In genomic region chr15:82402741-82403140, GRCm38 (mm10) we compare ENCODE assay signal across 46 mouse cellular contexts. TPM values are rescaled to one million over a fixed set of nuclear protein-coding genes. Genes with fewer than 3 reads are reported as not detected.
"Had no signal": no experiment of that assay in that cellular context is flagged by ENCODE, and none has a peak within 500 bp of the region (broad histone marks: within the 10 kb centered on the region; RNA-seq: fewer than 3 reads in every experiment).

No protein-coding gene starts in this region.

- H3K4me3 ChIP-seq: limb, embryonic 10.5 days; limb, embryonic 12.5 days; limb, embryonic 13.5 days; limb, embryonic 15.5 days; liver, embryonic 12.5 days; liver, embryonic 13.5 days; liver, embryonic 15.5 days; lung, embryonic 15.5 days; megakaryocyte, embryonic 14.5 days; midbrain, embryonic 10.5 days; midbrain, embryonic 12.5 days; midbrain, embryonic 13.5 days; midbrain, embryonic 15.5 days; myocyte; neural tube, embryonic 12.5 days had no signal

- H3K9me3 ChIP-seq: limb, embryonic 10.5 days; limb, embryonic 12.5 days; limb, embryonic 13.5 days; limb, embryonic 15.5 days; liver, embryonic 12.5 days; liver, embryonic 13.5 days; liver, embryonic 15.5 days; lung, embryonic 15.5 days; megakaryocyte, embryonic 14.5 days; midbrain, embryonic 10.5 days; midbrain, embryonic 12.5 days; midbrain, embryonic 13.5 days; midbrain, embryonic 15.5 days; neural tube, embryonic 12.5 days had no signal

- DNase-seq: left cerebral cortex, postnatal 4 days; liver, embryonic 13.5 days; liver, postnatal 0 days; lung, adult 18-20 months; lung, adult 2 months; lung, embryonic 14.5 days; lung, postnatal 10 days; lung, postnatal 14 days; lung, postnatal 36 days; lung, postnatal 4 days; midbrain, embryonic 14.5 days had no signal

- H3K4me2 ChIP-seq: limb, embryonic 12.5 days; limb, embryonic 13.5 days; limb, embryonic 15.5 days; liver, embryonic 11.5 days; liver, embryonic 12.5 days; liver, embryonic 13.5 days; liver, embryonic 15.5 days; lung, embryonic 14.5 days; lung, embryonic 15.5 days; midbrain, embryonic 11.5 days; midbrain, embryonic 12.5 days; midbrain, embryonic 13.5 days; midbrain, embryonic 15.5 days; neural tube, embryonic 12.5 days had no signal

- H3K27ac ChIP-seq: limb, embryonic 10.5 days; limb, embryonic 12.5 days; limb, embryonic 13.5 days; limb, embryonic 15.5 days; liver, embryonic 12.5 days; liver, embryonic 13.5 days; liver, embryonic 14.5 days; liver, embryonic 15.5 days; lung, embryonic 15.5 days; macrophage; midbrain, embryonic 10.5 days; midbrain, embryonic 12.5 days; midbrain, embryonic 13.5 days; midbrain, embryonic 15.5 days; neural tube, embryonic 12.5 days had no signal

- H3K27me3 ChIP-seq: limb, embryonic 12.5 days; limb, embryonic 13.5 days; limb, embryonic 15.5 days; liver, embryonic 12.5 days; liver, embryonic 13.5 days; liver, embryonic 15.5 days; lung, embryonic 15.5 days; midbrain, embryonic 12.5 days; midbrain, embryonic 13.5 days; midbrain, embryonic 15.5 days; neural tube, embryonic 12.5 days had no signal

- H3K36me3 ChIP-seq: limb, embryonic 10.5 days; limb, embryonic 12.5 days; limb, embryonic 13.5 days; limb, embryonic 15.5 days; liver, embryonic 12.5 days; liver, embryonic 13.5 days; liver, embryonic 15.5 days; lung, embryonic 15.5 days; midbrain, embryonic 10.5 days; midbrain, embryonic 12.5 days; midbrain, embryonic 13.5 days; midbrain, embryonic 15.5 days; neural tube, embryonic 12.5 days had no signal

- H3K4me1 ChIP-seq: limb, embryonic 10.5 days; limb, embryonic 12.5 days; limb, embryonic 13.5 days; limb, embryonic 15.5 days; liver, embryonic 12.5 days; liver, embryonic 13.5 days; liver, embryonic 15.5 days; lung, embryonic 15.5 days; megakaryocyte, embryonic 14.5 days; midbrain, embryonic 12.5 days; midbrain, embryonic 13.5 days; midbrain, embryonic 15.5 days; neural tube, embryonic 12.5 days had no signal

- H3K9ac ChIP-seq: limb, embryonic 12.5 days; limb, embryonic 13.5 days; limb, embryonic 15.5 days; liver, embryonic 12.5 days; liver, embryonic 13.5 days; liver, embryonic 14.5 days; liver, embryonic 15.5 days; liver, postnatal 0 days; lung, embryonic 14.5 days; lung, embryonic 15.5 days; midbrain, embryonic 12.5 days; midbrain, embryonic 13.5 days; midbrain, embryonic 15.5 days; neural tube, embryonic 12.5 days had no signal

- ATAC-seq: liver, embryonic 12.5 days; liver, postnatal 0 days; lung, postnatal 0 days; midbrain, embryonic 13.5 days; midbrain, embryonic 15.5 days; midbrain, embryonic 16.5 days had no signal

RNA-seq across cellular contexts. Expression of gene Cyp2d10, which starts 4.3 kb away (rescaled TPM):
- total RNA-seq: left cerebral cortex, postnatal 10 days; left cerebral cortex, postnatal 14 days; left cerebral cortex, postnatal 25 days; left cerebral cortex, postnatal 36 days; left cerebral cortex, postnatal 4 days; megakaryocyte progenitor cell, adult 5-6 weeks; megakaryocyte, adult 5-6 weeks; megakaryocyte-erythroid progenitor cell, adult 5-6 weeks; midbrain, postnatal 0 days; monocyte, adult 5-6 weeks had no signal
- polyA plus RNA-seq: limb, embryonic 10.5 days; limb, embryonic 11.5 days; limb, embryonic 12.5 days; limb, embryonic 13.5 days; limb, embryonic 14.5 days; limb, embryonic 15.5 days; lung, embryonic 14.5 days; lung, embryonic 15.5 days; lung, postnatal 0 days; macrophage; midbrain, embryonic 10.5 days; midbrain, embryonic 11.5 days; midbrain, embryonic 12.5 days; midbrain, embryonic 13.5 days; midbrain, embryonic 14.5 days; midbrain, embryonic 15.5 days; midbrain, embryonic 16.5 days; midbrain, postnatal 0 days; myocyte; neural tube, embryonic 11.5 days; neural tube, embryonic 12.5 days had no signal

RNA-seq across cellular contexts. Expression of gene Cyp2d11, which starts 8.9 kb away (rescaled TPM):
- total RNA-seq: left cerebral cortex, postnatal 10 days; left cerebral cortex, postnatal 14 days; left cerebral cortex, postnatal 4 days; megakaryocyte progenitor cell, adult 5-6 weeks; megakaryocyte, adult 5-6 weeks; megakaryocyte-erythroid progenitor cell, adult 5-6 weeks; midbrain, postnatal 0 days; monocyte, adult 5-6 weeks had no signal
- polyA plus RNA-seq: limb, embryonic 10.5 days; limb, embryonic 11.5 days; limb, embryonic 12.5 days; limb, embryonic 13.5 days; limb, embryonic 14.5 days; limb, embryonic 15.5 days; liver, embryonic 11.5 days; liver, embryonic 12.5 days; liver, embryonic 13.5 days; liver, embryonic 15.5 days; liver, embryonic 16.5 days; lung, adult 2 months; lung, embryonic 14.5 days; lung, embryonic 15.5 days; lung, embryonic 16.5 days; lung, postnatal 0 days; macrophage; midbrain, embryonic 10.5 days; midbrain, embryonic 11.5 days; midbrain, embryonic 12.5 days; midbrain, embryonic 13.5 days; midbrain, embryonic 14.5 days; midbrain, embryonic 15.5 days; midbrain, embryonic 16.5 days; midbrain, postnatal 0 days; myocyte; neural tube, embryonic 11.5 days; neural tube, embryonic 12.5 days had no signal

RNA-seq across cellular contexts. Expression of gene Cyp2d22, which starts 22.7 kb away (rescaled TPM):
- total RNA-seq: megakaryocyte-erythroid progenitor cell, adult 5-6 weeks had no signal
- polyA plus RNA-seq: macrophage had no signal

RNA-seq across cellular contexts. Expression of gene Cyp2d9, which starts 30.5 kb away (rescaled TPM):
- total RNA-seq: left cerebral cortex, adult 8-10 months; left cerebral cortex, postnatal 10 days; left cerebral cortex, postnatal 14 days; left cerebral cortex, postnatal 25 days; left cerebral cortex, postnatal 36 days; left cerebral cortex, postnatal 4 days; megakaryocyte progenitor cell, adult 5-6 weeks; megakaryocyte, adult 5-6 weeks; megakaryocyte-erythroid progenitor cell, adult 5-6 weeks; midbrain, postnatal 0 days; monocyte, adult 5-6 weeks had no signal
- polyA plus RNA-seq: limb, embryonic 10.5 days; limb, embryonic 11.5 days; limb, embryonic 12.5 days; limb, embryonic 13.5 days; lung, embryonic 14.5 days; lung, embryonic 15.5 days; lung, embryonic 16.5 days; lung, postnatal 0 days; macrophage; midbrain, embryonic 10.5 days; midbrain, embryonic 11.5 days; midbrain, embryonic 12.5 days; midbrain, embryonic 13.5 days; midbrain, embryonic 14.5 days; midbrain, embryonic 15.5 days; midbrain, embryonic 16.5 days; midbrain, postnatal 0 days; myocyte; neural tube, embryonic 11.5 days; neural tube, embryonic 12.5 days had no signal
